Mouse (Mus musculus) liver, embryonic 15.5 days (tissue): ENCODE measurements around the gene Sppl2c. TPM values are rescaled to one million over a fixed set of nuclear protein-coding genes. Genes with fewer than 3 reads are reported as not detected.

Experiments
- ATAC-seq: fragments of 200-750 bp; cut with Nextera tagmentation; 2 replicates; pipeline ENCODE4 v1.8.0; 2017; ENCODE audit warnings: moderate number of reproducible peaks, mild to moderate bottlenecking, moderate library complexity; ENCODE audit not compliant: insufficient read depth
- H3K27ac ChIP-seq: fragments of 300-500 bp; sonication (generic); replicated peaks from 2 replicates; pipeline ENCODE4 v1.5.1; 2015; ENCODE audit warnings: mild to moderate bottlenecking, inconsistent platforms
- H3K27me3 ChIP-seq: fragments of 300-500 bp; sonication (generic); 2 replicates; pipeline ENCODE4 v1.6.1; 2015; ENCODE audit warnings: mild to moderate bottlenecking, inconsistent platforms
- H3K36me3 ChIP-seq: fragments of 300-500 bp; sonication (generic); replicated peaks from 2 replicates; pipeline ENCODE4 v1.6.1; 2015; ENCODE audit warnings: moderate library complexity, mild to moderate bottlenecking, inconsistent platforms
- H3K4me1 ChIP-seq: fragments of 300-500 bp; sonication (generic); replicated peaks from 2 replicates; pipeline ENCODE4 v1.6.1; 2015; ENCODE audit warnings: inconsistent platforms
- H3K4me2 ChIP-seq: fragments of 300-500 bp; sonication (generic); 2 replicates; pipeline ENCODE4 v1.6.1; 2015; ENCODE audit warnings: moderate library complexity, mild to moderate bottlenecking, inconsistent platforms
- H3K4me3 ChIP-seq: fragments of 300-500 bp; sonication (generic); replicated peaks from 2 replicates; pipeline ENCODE4 v1.5.1; 2015; ENCODE audit warnings: mild to moderate bottlenecking, inconsistent platforms
- H3K9ac ChIP-seq: fragments of 300-500 bp; sonication (generic); 2 replicates; pipeline ENCODE4 v1.6.1; 2015; ENCODE audit warnings: moderate library complexity, mild to moderate bottlenecking, inconsistent platforms
- H3K9me3 ChIP-seq: fragments of 300-500 bp; sonication (generic); replicated peaks from 2 replicates; pipeline ENCODE4 v1.6.1; 2016; ENCODE audit warnings: inconsistent platforms
- WGBS: fragments of 180-500 bp; shearing (Covaris S2); methylation state at CpG from one replicate; pipeline ENCODE4 v1.1.7; 2015; ENCODE audit warnings: mixed read lengths; ENCODE audit not compliant: insufficient replicate concordance; 5-methylcytosine and 5-hydroxymethylcytosine counted together
- polyA plus RNA-seq: library from polyadenylated mRNA; unstranded; fragments of >200 nt; fragmentation: Nextera tagmentation; extraction: Ambion mirVana; gene quantifications from 2 replicates; pipeline ENCODE4 v1.2.1, GENCODE M21; 2015

Gene Sppl2c
- polyA plus RNA-seq, 1 experiment from 2014 or later, result not detected

DNA sequence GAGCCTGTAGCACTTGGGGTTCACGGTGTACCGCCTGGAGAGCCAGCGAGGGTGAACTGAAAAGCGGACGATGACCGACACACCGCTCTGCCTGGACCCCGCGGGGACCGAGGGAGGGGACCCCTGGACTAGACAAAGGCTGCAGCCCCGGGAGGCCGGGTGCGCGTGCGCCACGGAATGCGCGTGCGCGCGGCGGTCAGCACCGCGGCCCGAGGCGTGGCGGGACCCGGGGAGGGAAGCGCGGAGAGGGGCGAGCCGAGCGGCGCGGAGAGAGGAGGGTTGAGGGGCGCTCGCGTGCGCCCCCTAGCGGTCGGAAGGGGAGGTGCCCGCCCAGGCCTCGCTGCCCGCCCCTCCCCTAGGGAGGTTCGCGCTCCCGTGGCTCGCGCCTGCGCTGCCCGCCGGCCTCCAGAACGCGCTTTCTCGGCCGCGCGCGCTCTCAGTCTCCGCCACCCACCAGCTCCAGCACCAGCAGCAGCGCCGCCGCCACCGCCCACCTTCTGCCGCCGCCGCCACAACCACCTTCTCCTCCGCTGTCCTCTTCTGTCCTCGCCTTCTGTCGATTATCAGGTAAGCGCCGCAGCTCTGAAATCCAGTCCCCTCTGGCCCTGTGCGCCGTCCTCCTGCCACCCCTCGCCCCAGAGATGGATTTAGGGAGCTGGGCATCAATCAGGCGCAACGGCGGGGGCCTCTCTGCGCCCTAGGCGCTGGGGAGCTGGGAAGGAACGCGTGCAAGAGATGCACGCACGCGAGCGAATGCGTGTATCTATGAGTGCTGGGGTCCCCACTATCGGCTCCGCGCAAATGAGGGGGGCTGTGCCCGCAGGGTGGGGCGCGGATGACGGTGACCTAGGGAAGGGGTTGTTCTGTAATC is 45.1 kb downstream of the Sppl2c start, which contains the start of gene Mapt:
TSS of gene Mapt (plus strand) at position 350 of the 871 bp plus-strand sequence.
- peak within 1 kb of the TSS; percentile 78 for H3K4me2 ChIP-seq
- no peaks in the 10 kb centered on the region for H3K9me3 ChIP-seq
- H3K9ac ChIP-seq, result no peak within 1 kb of the TSS
- H3K27me3 ChIP-seq, result peaks cover 75% of the 10 kb centered on the region
- H3K36me3 ChIP-seq, result no peaks in the 10 kb centered on the region
- H3K27ac ChIP-seq, result no peak within 1 kb of the TSS
- WGBS, result under 1% methylated on average over 84 of the region's 94 CpGs
- ATAC-seq, result peak; percentile 85
- H3K4me3 ChIP-seq, result peak within 1 kb of the TSS; percentile 56
- peaks cover 19% of the 10 kb centered on the region; the same call in 1 of the 2 replicates for H3K4me1 ChIP-seq

DNA sequence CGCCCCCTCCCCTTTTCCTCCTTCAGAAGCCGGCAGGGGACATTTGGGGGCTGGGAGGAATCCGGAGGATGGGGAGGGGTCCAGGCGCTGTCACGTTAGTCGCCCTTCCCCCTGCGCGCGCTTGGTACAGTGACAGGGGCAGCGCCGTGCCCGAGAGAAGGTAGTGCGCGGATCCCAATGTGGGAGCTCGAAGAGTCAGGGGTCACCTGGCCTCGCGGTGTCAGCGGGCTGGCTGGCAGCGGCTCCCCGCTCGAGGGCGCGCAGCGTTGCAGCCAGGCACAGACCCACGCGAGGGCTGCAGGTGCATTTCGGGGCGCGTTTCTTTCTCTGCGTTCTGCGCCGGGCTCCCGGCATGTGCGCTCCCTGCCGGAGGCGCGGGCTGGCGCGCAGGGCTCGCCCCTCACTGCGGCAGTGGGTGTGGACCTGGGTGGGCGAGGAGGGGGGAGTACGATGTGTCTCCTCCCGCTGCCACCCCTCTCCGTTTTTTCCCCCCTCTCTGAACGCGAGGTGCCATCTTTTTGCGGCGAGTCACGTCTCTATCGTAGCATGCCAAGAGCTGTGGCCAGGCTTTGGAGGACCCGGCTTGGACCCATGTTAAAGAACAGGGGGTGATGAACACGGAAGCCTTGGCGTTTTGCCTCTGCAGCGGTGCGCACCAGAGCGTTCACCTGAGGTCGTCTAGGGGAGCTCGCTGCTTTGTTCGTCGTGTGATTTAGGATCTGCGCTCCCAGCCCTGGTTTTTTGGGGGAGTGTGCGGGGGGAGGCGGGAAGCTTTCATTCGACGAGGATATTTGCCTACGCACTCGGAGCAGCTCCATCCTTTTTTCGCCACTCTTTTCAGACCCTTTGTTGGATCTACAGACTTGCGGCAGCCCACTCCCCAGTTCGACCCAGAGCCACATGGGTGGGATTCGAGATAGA is 46.3 kb downstream of the Sppl2c start:
- H3K4me1 ChIP-seq, result peaks cover 19% of the 10 kb centered on the region; the same call in 1 of the 2 replicates
- H3K27me3 ChIP-seq, result peaks cover 86% of the 10 kb centered on the region
- no peaks in the 10 kb centered on the region for H3K36me3 ChIP-seq
- peak overlapping the region; percentile 56 for H3K4me3 ChIP-seq
- H3K9me3 ChIP-seq, result no peaks in the 10 kb centered on the region
- 2% methylated on average over 72 of the region's 72 CpGs for WGBS
- H3K27ac ChIP-seq, result no peak overlapping the region
- no peak overlapping the region for H3K9ac ChIP-seq
- H3K4me2 ChIP-seq, result peak overlapping the region; percentile 78
- ATAC-seq, result no peak

DNA sequence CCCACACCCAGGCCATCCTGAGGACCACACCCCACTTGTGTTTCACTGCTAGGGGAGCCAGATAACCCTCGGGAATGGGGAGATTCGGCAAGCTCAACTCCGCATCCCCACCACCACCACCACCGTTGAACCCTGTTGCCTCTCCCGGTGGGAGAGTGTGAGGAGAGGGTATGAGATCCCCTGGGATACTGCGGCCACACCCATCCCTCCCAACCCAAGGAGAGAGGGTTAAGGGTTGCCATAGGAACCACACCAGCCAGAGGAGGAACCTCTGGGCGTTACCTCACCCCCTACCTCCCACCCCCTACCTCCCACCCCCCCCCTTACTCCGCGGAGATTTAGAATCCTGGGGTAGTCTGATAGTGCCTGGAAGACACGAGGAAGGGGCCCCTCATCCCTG is 47.0 kb downstream of the Sppl2c start:
- peaks cover 19% of the 10 kb centered on the region; the same call in 1 of the 2 replicates for H3K4me1 ChIP-seq
- H3K27ac ChIP-seq, result no peak overlapping the region
- H3K4me2 ChIP-seq, result no peak overlapping the region
- no peak overlapping the region for H3K9ac ChIP-seq
- no peaks in the 10 kb centered on the region for H3K9me3 ChIP-seq
- peaks cover 91% of the 10 kb centered on the region for H3K27me3 ChIP-seq
- no peak for ATAC-seq
- H3K4me3 ChIP-seq, result no peak overlapping the region
- H3K36me3 ChIP-seq, result no peaks in the 10 kb centered on the region
- 3% methylated on average over 10 of the region's 10 CpGs for WGBS

DNA sequence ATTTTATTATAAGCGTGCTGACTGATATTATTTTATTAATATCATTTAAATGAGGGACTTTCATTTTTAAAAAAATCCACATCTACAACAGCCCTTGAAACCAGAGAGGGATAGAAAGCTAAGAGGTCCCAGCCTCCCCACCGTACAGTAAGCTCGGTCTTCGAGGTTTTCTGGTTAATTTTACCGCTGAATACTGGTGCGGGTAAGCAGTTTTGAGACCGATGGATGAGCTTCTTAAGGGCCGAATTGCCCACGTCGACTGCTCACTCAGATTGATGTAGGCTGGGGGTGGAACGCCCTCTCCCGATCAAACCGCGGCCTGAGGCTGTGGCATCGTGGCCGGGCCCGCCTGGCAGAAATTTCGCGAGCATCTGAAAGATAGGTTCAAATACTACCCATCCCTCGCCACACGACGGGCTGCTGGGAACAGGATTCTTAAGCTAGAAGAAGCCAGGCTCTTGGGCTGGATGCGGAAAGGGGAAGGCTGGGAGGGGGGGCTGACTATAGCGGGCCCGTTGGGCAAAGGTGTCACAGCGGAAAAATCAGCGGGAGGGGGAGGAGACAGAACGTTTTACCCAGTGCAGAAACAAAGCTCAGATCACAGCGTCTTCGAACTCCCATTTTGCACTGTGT is 47.6 kb downstream of the Sppl2c start:
- Histone ChIP-seq H3K27me3 (peaks cover 91% of the 10 kb centered on the region), H3K36me3 (no peaks in the 10 kb centered on the region), H3K4me2 (no peak overlapping the region), H3K27ac (no peak overlapping the region), H3K9me3 (no peaks in the 10 kb centered on the region), H3K4me3 (no peak overlapping the region), H3K9ac (no peak overlapping the region), H3K4me1 (peaks cover 19% of the 10 kb centered on the region; the same call in 1 of the 2 replicates)
- no peak for ATAC-seq
- 4% methylated on average over 30 of the region's 30 CpGs for WGBS

DNA sequence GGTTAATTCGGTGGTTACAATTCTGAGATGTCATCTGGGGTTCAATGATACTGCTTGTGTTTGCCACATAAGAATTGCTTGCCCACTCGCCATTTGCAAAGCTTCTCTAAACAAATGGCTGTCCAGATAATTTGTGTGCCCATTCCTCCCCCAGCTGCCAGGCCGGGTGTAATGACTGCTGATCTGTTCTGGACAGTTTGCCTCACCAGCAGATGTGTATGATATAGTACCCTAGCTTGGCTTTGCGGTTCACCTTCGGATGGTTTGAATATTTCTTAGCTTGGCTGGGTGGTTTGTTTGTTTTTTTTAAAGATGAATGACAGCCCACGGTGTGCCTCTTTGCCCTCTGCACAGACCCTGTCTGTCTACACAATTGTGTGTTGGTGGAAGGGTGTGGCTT is 48.6 kb downstream of the Sppl2c start:
- H3K27ac ChIP-seq, result no peak overlapping the region
- H3K9ac ChIP-seq, result no peak overlapping the region
- H3K4me2 ChIP-seq, result no peak overlapping the region
- peaks cover 82% of the 10 kb centered on the region for H3K27me3 ChIP-seq
- H3K4me3 ChIP-seq, result no peak overlapping the region
- H3K9me3 ChIP-seq, result no peaks in the 10 kb centered on the region
- ATAC-seq, result no peak
- H3K4me1 ChIP-seq, result peaks cover 19% of the 10 kb centered on the region; the same call in 1 of the 2 replicates
- H3K36me3 ChIP-seq, result no peaks in the 10 kb centered on the region
- whole genome bisulfite sequencing, result 27% methylated on average over 6 of the region's 6 CpGs

DNA sequence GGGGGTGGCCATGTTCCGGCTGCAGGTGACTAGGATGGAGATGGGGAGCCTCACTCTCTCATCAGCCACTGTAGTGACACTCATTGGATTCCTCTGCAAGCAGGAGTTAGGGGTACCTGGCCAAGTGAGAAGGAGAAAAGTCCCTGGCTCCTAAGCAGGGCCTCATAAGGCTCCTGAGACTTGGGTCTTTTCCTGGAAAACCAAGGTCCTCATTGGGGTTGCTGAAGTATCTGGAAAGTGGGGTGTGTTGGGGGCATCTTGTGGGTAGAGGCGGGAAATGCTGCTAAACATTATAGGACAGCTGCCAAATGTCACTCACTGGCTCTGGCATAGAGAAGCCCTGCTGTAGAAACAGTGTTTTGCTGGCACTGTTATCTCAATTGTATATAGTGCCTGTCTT is 49.8 kb downstream of the Sppl2c start:
- Histone ChIP-seq H3K4me1 (peaks cover 18% of the 10 kb centered on the region; the same call in 1 of the 2 replicates), H3K27ac (no peak overlapping the region), H3K4me3 (no peak overlapping the region), H3K4me2 (no peak overlapping the region), H3K27me3 (peaks cover 70% of the 10 kb centered on the region), H3K36me3 (no peaks in the 10 kb centered on the region), H3K9ac (no peak overlapping the region), H3K9me3 (no peaks in the 10 kb centered on the region)
- no peak for ATAC-seq
- 53% methylated on average over 2 of the region's 2 CpGs for whole genome bisulfite sequencing

DNA sequence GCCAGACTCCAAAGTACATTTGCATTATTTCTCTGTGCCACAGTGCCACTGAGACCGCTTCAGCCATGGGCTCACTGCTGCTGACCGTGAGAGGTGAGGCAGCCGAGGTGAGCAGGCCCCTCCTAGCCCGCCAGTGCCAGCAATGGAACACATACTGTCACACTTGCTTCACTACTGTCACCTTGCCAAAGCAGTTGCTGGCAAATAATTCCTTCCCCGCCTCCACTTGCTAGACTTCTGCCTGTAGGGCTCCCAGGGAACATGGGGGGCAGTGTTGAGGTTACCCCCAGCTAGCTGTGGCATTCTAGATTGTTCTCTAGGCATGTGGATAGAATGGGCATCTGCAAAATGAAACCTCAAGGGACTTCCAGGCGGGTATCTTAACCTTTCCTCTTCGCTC is 51.1 kb downstream of the Sppl2c start:
- peaks cover 56% of the 10 kb centered on the region for H3K27me3 ChIP-seq
- H3K36me3 ChIP-seq, result no peaks in the 10 kb centered on the region
- no peak for ATAC-seq
- no peaks in the 10 kb centered on the region for H3K9me3 ChIP-seq
- no peak overlapping the region for H3K4me3 ChIP-seq
- no peak overlapping the region for H3K27ac ChIP-seq
- WGBS, result 60% methylated on average over 7 of the region's 7 CpGs
- no peak overlapping the region for H3K4me2 ChIP-seq
- H3K4me1 ChIP-seq, result peaks cover 5% of the 10 kb centered on the region; the same call in 1 of the 2 replicates
- no peak overlapping the region for H3K9ac ChIP-seq

DNA sequence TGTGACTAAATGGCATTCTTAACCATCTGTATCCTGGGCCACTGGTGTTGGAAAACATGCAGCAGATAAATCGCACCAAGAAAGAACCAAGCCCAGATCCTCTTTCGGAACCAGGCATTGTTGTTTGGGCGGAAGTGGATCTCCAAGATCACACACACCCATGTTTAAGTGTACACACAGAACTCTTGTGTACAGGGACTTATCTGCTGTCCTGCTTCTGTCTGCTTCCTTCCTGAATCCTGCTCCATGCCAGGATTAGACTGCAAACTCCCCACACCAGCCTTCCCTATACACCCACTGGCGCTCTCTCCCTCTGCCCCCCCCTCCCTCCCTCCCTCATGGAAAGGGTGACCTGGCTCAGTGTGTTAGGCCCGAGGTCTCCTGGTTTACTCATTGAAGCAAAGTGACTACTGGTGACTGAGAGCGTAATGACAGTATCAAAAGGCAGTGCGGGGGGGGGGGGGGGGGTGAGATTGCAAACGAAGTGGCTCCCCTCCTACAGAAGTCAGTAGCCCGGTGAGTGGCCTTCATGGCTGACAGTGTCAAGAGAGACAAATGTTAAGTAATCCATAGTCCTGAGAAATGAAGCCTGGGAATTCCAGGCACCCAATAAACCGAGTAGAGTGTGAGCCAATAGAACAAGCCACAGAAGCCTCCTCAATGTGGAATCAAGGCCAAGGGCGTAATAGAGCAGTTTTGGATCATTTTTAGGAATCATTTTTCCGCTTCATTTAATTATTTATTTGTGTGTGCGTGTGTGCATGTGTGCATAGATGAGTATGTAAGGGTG is 52.0 kb downstream of the Sppl2c start:
- Histone ChIP-seq H3K9me3 (no peaks in the 10 kb centered on the region), H3K4me1 (no peaks in the 10 kb centered on the region), H3K27ac (no peak overlapping the region), H3K36me3 (no peaks in the 10 kb centered on the region), H3K4me2 (no peak overlapping the region), H3K9ac (no peak overlapping the region), H3K4me3 (no peak overlapping the region), H3K27me3 (peaks cover 47% of the 10 kb centered on the region)
- ATAC-seq, result no peak
- WGBS, result 48% methylated on average over 13 of the region's 13 CpGs
